Mouse (Mus musculus) heart, adult 2 months (tissue): ENCODE results near the gene Sds. TPM values are rescaled to one million over a fixed set of nuclear protein-coding genes. Genes with fewer than 3 reads are reported as not detected.

Experiments
- DNase-seq, 2 experiments: peaks; one replicate each; pipeline ENCODE4 v3.0.0; 2021
- H3K27ac ChIP-seq: fragments of 200-600 bp; 2 replicates; pipeline ENCODE4 v1.8.1; 2022
- H3K27me3 ChIP-seq: fragments of 200-500 bp; 2 replicates; pipeline ENCODE4 v1.6.1; 2012; ENCODE audit warnings: mild to moderate bottlenecking, low read length, inconsistent platforms, mixed read lengths; ENCODE audit not compliant: control insufficient read depth, insufficient read depth
- H3K36me3 ChIP-seq: fragments of 200-500 bp; 2 replicates; pipeline ENCODE4 v1.6.1; 2012; ENCODE audit warnings: low read length, inconsistent platforms; ENCODE audit not compliant: control insufficient read depth, insufficient read depth
- H3K4me1 ChIP-seq: fragments of 200-500 bp; 2 replicates; pipeline ENCODE4 v1.6.1; 2011; ENCODE audit warnings: low read length; ENCODE audit not compliant: control insufficient read depth, insufficient read depth
- H3K4me3 ChIP-seq: fragments of 200-600 bp; 2 replicates; pipeline ENCODE4 v1.8.1; 2022
- H3K79me2 ChIP-seq: fragments of 200-500 bp; replicated peaks from 2 replicates; pipeline ENCODE4 v1.6.1; 2012; ENCODE audit warnings: mild to moderate bottlenecking, inconsistent platforms, low read length, moderate library complexity, mixed read lengths; ENCODE audit not compliant: control insufficient read depth, insufficient read depth
- H3K9ac ChIP-seq: fragments of 200-500 bp; 2 replicates; pipeline ENCODE4 v1.6.1; 2012; ENCODE audit warnings: low read depth, mild to moderate bottlenecking, control low read depth, inconsistent platforms, low read length, mixed read lengths
- CTCF ChIP-seq: fragments of 200-600 bp; IDR thresholded peaks from 2 replicates; pipeline ENCODE4 v1.8.1; 2022; ENCODE audit warnings: antibody characterized with exemption, mild to moderate bottlenecking, moderate library complexity
- EP300 ChIP-seq: fragments of 200-500 bp; IDR thresholded peaks from 2 replicates; pipeline ENCODE4 v1.6.1; 2011; ENCODE audit warnings: low read depth, low read length, control low read depth; ENCODE audit not compliant: insufficient read depth
- POLR2A ChIP-seq: fragments of 200-500 bp; IDR thresholded peaks from 2 replicates; pipeline ENCODE4 v1.6.1; 2011; ENCODE audit warnings: mild to moderate bottlenecking, low read depth, low read length, control low read depth; ENCODE audit not compliant: insufficient read depth
- WGBS: fragments of 180-500 bp; shearing (Covaris S2); methylation state at CpG from one replicate; pipeline ENCODE4 v1.1.7; 2018; 5-methylcytosine and 5-hydroxymethylcytosine counted together
- intact Hi-C: fragments of 180-260 bp; cut with DNase I; formaldehyde crosslinking; loops from one replicate; pipeline ENCODE4 v1.15.1; 2025
- polyA plus RNA-seq: library from polyadenylated mRNA; depleted of rRNA; stranded (reverse); fragments of >200 nt; gene quantifications from 2 replicates; pipeline ENCODE4 v1.2.3, GENCODE M21; 2012
- total RNA-seq, 2 experiments: library from RNA; stranded (reverse); gene quantifications; 2 replicates each; pipeline ENCODE4 v1.2.3; 2021

The Sds gene
- total and polyA plus RNA-seq, 3 experiments: 1.2 to 10.9 (median 3.0) TPM

- 2% methylated on average over 44 of the region's 44 CpGs for WGBS
- no peaks in the 10 kb centered on the region for H3K36me3 ChIP-seq
- H3K79me2 ChIP-seq: no peaks in the 10 kb centered on the region
- H3K27ac ChIP-seq: no peak overlapping the region
- DNase-seq: no peak
- intact Hi-C loops: no loop called here
- H3K9ac ChIP-seq: no peak overlapping the region
- TF ChIP-seq CTCF (no peak), EP300 (no peak), POLR2A (no peak)
- peaks cover 32% of the 10 kb centered on the region for H3K27me3 ChIP-seq
- no peak overlapping the region for H3K4me3 ChIP-seq
- H3K4me1 ChIP-seq: no peaks in the 10 kb centered on the region
These were observed 41.2 kb upstream of the Sds start for GRCm38 (mm10) chr5:120435006-120435681.

GRCm38 (mm10) chr5:120435731-120436501, 40.4 kb upstream of the Sds start:
- Histone ChIP-seq H3K79me2 (no peaks in the 10 kb centered on the region), H3K4me1 (no peaks in the 10 kb centered on the region), H3K27me3 (peaks cover 32% of the 10 kb centered on the region), H3K36me3 (no peaks in the 10 kb centered on the region), H3K9ac (no peak overlapping the region), H3K27ac (no peak overlapping the region), H3K4me3 (peak overlapping the region; percentile 23; the same call in 1 of the 2 replicates)
- intact Hi-C loops: no loop called here
- DNase-seq: no peak
- 1% methylated on average over 47 of the region's 47 CpGs for WGBS
- TF ChIP-seq EP300 (no peak), CTCF (no peak), POLR2A (no peak)

GRCm38 (mm10) chr5:120436885-120437495, 39.3 kb upstream of the Sds start:
- no peak for TF ChIP-seq POLR2A
- TF ChIP-seq CTCF: no peak
- TF ChIP-seq EP300: no peak
- Histone ChIP-seq H3K4me1 (no peaks in the 10 kb centered on the region), H3K79me2 (no peaks in the 10 kb centered on the region), H3K9ac (no peak overlapping the region), H3K27me3 (peaks cover 28% of the 10 kb centered on the region), H3K36me3 (no peaks in the 10 kb centered on the region), H3K4me3 (no peak overlapping the region), H3K27ac (no peak overlapping the region)
- DNase-seq: no peak
- intact Hi-C loops: no loop called here
- WGBS: 2% methylated on average over 18 of the region's 18 CpGs

GRCm38 (mm10) chr5:120437539-120437938, 38.8 kb upstream of the Sds start:
- intact Hi-C loops: no loop called here
- Histone ChIP-seq H3K4me1 (no peaks in the 10 kb centered on the region), H3K27me3 (peaks cover 26% of the 10 kb centered on the region), H3K4me3 (no peak overlapping the region), H3K36me3 (no peaks in the 10 kb centered on the region), H3K27ac (no peak overlapping the region), H3K79me2 (no peaks in the 10 kb centered on the region), H3K9ac (no peak overlapping the region)
- WGBS: 2% methylated on average over 17 of the region's 17 CpGs
- TF ChIP-seq CTCF (no peak), POLR2A (no peak), EP300 (no peak)
- no peak for DNase-seq

GRCm38 (mm10) chr5:120437986-120438385, 38.3 kb upstream of the Sds start:
- no peak for DNase-seq
- no peaks in the 10 kb centered on the region for H3K36me3 ChIP-seq
- no peak overlapping the region for H3K4me3 ChIP-seq
- TF ChIP-seq EP300 (no peak), CTCF (no peak), POLR2A (no peak)
- no peak overlapping the region for H3K9ac ChIP-seq
- peaks cover 26% of the 10 kb centered on the region for H3K27me3 ChIP-seq
- H3K27ac ChIP-seq: no peak overlapping the region
- intact Hi-C loops: no loop called here
- 3% methylated on average over 33 of the region's 33 CpGs for WGBS
- no peaks in the 10 kb centered on the region for H3K4me1 ChIP-seq
- no peaks in the 10 kb centered on the region for H3K79me2 ChIP-seq

GRCm38 (mm10) chr5:120438469-120438868, 37.9 kb upstream of the Sds start:
- intact Hi-C loops: no loop called here
- Histone ChIP-seq H3K27me3 (peaks cover 26% of the 10 kb centered on the region), H3K4me1 (no peaks in the 10 kb centered on the region), H3K79me2 (no peaks in the 10 kb centered on the region), H3K9ac (no peak overlapping the region), H3K36me3 (no peaks in the 10 kb centered on the region), H3K4me3 (no peak overlapping the region), H3K27ac (no peak overlapping the region)
- no peak for DNase-seq
- WGBS: 2% methylated on average over 13 of the region's 13 CpGs
- TF ChIP-seq POLR2A (no peak), EP300 (no peak), CTCF (no peak)
